Mouse (Mus musculus) cerebral cortex, adult 2 months (tissue): Measurements from ENCODE around the gene Uba7.

Experiments used
- WGBS: fragments of 180-500 bp; shearing (Covaris S2); methylation state at CpG from one replicate; pipeline ENCODE4 v1.1.7; 2018; 5-methylcytosine and 5-hydroxymethylcytosine counted together

The Uba7 gene

DNA sequence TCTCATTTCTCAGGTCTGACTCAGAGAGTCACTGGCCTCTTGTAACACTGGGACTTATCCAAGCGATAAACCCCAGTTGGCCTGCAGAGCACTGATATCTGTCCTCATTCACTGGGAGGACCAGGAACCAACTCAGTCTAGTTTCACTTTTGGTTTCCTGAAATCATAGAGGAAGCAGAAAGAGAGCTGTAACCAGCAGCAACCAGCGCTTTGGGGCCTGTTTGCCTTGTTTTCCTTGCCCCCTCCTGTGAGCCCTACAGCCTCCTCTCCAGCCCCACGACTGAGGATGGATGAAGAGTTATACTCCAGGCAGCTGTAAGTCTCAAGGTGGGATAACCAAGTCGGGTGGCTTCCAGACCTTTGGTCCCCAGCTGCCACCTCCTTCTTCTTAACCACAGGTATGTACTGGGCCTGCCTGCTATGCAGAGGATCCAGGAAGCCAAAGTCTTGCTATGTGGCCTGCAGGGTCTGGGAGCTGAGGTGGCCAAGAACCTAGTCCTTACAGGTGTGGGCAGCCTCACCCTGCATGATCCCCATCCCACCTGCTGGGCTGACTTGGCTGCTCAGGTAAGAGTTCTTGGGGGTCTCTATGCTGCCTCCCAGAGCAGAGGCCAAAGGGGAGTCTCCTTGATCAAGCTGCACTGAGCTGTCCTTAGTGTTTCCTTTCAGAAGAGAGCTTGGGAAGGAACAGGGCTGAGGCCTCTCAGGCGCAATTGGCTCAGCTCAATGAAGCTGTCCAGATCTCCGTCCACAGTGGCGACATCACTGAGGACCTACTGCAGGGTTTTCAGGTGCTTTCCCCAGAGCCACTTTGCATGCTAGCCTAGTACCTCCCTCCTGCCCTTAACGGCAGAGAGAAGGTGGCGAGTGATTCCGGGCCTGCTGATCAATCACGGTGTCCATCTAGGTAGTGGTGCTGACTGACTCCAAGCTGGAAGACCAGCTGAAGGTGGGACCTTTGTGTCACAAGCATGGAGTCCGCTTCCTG, at the start of gene Uba7:
Gene Uba7 (plus strand): TSS at position 107 of the 988 bp plus-strand sequence.
- 78% methylated on average over 12 of the region's 12 CpGs for WGBS

DNA sequence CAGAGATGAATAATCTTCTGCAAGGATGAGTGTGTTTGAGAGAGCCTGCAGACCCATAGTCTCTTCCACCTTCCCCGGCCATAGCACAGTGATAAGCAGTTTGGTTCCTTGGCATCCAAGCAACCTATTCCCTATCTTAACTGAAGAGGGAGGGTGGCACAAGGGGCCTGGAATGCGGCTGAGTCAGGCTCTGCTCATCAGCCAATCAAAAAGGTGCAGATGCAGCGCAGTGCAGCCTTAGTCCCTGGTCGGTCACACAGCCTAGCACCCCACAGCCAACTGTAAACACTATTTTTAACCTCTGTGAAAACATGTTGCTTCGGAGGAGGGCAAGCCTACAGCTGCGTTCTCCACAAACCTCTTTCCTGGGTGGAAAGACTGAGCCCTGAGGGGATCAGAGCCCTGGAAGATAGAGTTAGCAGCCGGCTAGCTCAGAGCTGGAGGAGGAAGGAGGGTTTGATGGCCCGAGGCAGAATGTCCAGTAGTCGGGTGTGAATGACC, 48.3 kb upstream of the Uba7 start:
- WGBS: 35% methylated on average over 9 of the region's 9 CpGs

GRCm38 (mm10) chr9:107927749-107928148, 47.6 kb upstream of the Uba7 start:
- 39% methylated on average over 5 of the region's 5 CpGs for WGBS

DNA sequence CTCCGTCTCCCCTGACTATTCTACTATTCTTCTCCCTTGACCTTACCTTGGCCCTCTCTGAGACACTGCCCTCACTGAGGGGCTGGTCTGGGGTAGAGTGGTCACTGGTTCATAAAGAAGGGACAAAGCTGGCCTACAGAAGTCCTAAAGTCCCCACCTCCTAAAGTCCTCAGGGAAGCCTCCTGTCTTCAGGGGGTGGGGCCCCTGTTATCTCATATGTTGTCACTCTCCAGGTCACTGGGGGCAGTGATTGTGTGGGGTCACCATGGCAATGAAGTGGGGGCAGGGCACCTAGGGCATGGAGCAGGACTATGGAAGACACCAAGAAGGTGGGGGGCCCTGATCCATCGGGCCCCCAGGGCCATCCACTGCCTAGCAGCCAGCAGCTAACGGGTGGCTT, 47.1 kb upstream of the Uba7 start, which contains the start of gene Actl11:
Gene Actl11 (plus strand): TSS at position 301 of the 400 bp plus-strand sequence.
- 86% methylated on average over 3 of the region's 3 CpGs for WGBS

DNA sequence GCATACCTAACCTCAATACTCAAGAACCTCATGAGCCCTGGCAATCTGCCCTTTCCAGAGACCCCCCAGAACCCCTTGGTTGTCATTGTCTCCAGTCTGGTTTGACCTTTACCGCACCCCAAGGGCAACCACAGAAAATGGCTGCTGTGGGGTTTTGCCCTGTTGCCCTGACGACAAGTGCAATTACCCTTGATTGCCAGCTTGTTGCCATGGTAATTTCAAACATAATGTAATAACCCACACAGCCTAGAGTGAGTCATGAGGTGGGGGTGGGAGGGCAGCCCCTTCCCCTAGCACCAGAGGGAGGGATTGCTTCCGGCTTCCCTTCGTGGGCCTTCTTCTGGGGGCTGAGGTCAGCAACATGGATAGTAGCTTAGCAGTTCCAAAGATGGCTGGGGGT, 43.1 kb upstream of the Uba7 start:
- WGBS: 53% methylated on average over 4 of the region's 4 CpGs

DNA sequence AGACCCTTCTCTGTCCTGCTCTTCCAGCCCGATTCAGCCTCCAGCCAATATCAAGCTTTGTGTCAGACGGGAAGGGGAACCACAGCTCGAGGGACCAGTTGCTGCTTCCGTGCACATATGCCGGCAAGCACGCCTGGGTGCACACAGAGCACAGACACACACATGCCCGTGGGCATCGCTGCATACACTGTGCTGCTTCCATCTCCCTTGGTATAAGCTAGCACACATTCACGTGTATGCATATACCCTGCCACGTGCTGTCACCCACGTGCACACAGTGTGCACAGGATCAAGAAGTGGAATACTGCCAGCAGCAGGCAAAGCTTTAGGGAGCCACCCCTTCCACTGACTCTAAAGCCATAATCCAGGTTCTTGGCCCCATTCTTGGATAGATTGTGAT, 41.2 kb upstream of the Uba7 start:
- 40% methylated on average over 11 of the region's 11 CpGs for WGBS

- WGBS: 10% methylated on average over 3 of the region's 3 CpGs
Observed at GRCm38 (mm10) chr9:107935374-107935773, 39.9 kb upstream of the Uba7 start, which contains the start of gene Camkv. Gene Camkv (plus strand): TSS chr9:107935674.

GRCm38 (mm10) chr9:107935790-107936214, 39.5 kb upstream of the Uba7 start:
- WGBS: 2% methylated on average over 41 of the region's 41 CpGs

DNA sequence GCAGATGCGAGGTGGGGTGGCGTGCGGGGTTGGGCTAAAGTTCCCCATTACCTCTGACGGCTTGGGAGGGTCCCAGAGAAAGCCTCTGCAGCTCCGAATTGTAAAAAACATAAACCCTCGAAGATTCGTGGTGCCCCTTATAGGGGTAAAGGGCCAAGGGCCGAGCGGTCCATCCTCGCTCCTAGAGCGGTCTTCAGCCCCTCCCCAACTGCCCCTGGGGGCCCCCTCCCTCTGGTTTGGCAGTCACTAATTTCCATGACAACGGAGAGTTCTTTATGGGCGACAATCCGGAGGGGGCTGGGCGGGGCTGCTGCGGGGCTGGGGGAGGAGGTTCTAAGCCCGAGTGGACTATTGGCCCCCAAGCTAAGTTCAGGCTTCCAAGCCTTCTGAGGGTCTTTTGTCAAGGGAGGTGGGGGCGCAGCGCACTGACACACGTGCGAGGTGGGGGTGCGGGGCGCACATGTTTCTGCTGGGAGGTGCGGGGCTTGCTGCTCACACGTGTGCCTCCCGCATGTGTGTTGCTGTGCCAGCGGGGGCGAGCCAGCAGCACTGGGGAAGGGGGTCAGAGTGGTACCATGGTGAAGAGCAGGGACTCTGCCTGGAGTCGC, 39.0 kb upstream of the Uba7 start:
- WGBS: 4% methylated on average over 29 of the region's 29 CpGs

DNA sequence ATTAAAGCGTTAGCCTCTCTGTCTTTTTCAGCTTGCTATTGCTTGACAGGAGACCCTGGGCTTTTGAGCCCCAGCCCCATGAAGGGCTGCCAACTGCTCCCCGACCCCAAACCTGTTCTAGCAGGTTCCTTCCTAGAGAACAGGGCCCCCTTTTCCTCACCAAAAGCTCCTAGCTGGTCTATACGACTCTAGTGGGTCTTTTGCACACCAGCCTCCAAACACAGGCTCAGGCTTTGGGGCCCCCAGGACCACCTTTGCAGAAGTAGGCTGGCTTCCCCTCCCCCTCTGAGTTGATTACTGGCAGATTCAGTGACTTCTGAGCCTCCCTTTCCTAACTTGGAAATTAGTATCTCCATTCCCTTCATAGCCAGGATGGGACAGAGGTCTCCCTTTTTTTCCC, 38.5 kb upstream of the Uba7 start:
- 19% methylated on average over 3 of the region's 3 CpGs for WGBS

GRCm38 (mm10) chr9:107947241-107948194, 27.8 kb upstream of the Uba7 start:
- 66% methylated on average over 31 of the region's 31 CpGs for WGBS

- 80% methylated on average over 13 of the region's 13 CpGs for WGBS
Observed at GRCm38 (mm10) chr9:107949184-107949921, 26.0 kb upstream of the Uba7 start.

DNA sequence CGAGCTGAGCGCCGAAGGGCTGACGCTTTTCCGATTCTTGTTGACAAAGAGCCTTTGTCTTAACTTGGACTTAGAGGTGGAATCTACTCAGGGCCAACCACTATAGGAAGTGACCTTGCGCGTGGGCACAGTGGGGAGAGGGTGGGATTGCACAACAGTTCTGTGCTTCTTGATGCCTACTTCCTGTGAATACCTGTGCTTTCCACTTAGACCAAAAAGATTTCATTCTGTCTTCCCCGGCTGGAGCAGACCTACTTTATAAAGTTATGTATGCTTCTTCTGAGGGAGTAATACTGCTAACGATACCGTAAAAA, 25.4 kb upstream of the Uba7 start, which contains the start of gene Traip:
Gene Traip (plus strand): TSS at position 215 of the 314 bp plus-strand sequence.
- 84% methylated on average over 10 of the region's 10 CpGs for WGBS

GRCm38 (mm10) chr9:107950460-107951355, 24.6 kb upstream of the Uba7 start:
- WGBS: 17% methylated on average over 45 of the region's 45 CpGs

- 86% methylated on average over 6 of the region's 6 CpGs for WGBS
Observed at GRCm38 (mm10) chr9:107955613-107956289, 19.6 kb upstream of the Uba7 start.

- 58% methylated on average over 6 of the region's 6 CpGs for WGBS
Observed at GRCm38 (mm10) chr9:107957141-107957540, 18.2 kb upstream of the Uba7 start.

- WGBS: 72% methylated on average over 6 of the region's 6 CpGs
Observed at GRCm38 (mm10) chr9:107959896-107960295, 15.4 kb upstream of the Uba7 start.

DNA sequence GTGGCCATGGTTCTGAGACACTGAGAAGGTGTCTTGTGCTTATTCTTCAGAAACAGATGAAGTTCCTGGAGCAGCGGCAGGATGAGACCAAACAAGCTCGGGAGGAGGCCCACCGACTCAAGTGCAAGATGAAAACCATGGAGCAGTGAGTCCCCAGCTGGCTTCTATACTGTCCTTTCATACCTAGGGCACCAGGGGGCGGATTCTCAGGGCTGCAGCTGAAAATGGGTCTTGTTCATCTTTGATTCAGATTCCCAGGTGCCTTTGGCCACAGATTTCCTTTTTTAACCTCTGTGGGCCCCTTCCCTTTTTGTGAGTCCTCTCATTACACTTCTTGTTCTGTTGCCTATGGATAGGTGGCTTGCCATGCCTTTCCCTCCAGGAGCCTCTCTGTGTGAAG, 14.4 kb upstream of the Uba7 start:
- 73% methylated on average over 4 of the region's 4 CpGs for WGBS

- WGBS: 38% methylated on average over 10 of the region's 10 CpGs
Observed at GRCm38 (mm10) chr9:107961351-107961762, 13.9 kb upstream of the Uba7 start.
